Mouse (Mus musculus): ENCODE measurements around the gene Sp7. TPM values are rescaled to one million over a fixed set of nuclear protein-coding genes. Genes with fewer than 3 reads are reported as not detected.
A peak's percentile ranks its signal among the peaks of the same experiment; 100 is the strongest.

The Sp7 gene
- polyA plus RNA-seq (2014; fragmentation: Nextera tagmentation; extraction: Ambion mirVana), result 0.20 and 0.52 TPM in 2 replicates

DNA sequence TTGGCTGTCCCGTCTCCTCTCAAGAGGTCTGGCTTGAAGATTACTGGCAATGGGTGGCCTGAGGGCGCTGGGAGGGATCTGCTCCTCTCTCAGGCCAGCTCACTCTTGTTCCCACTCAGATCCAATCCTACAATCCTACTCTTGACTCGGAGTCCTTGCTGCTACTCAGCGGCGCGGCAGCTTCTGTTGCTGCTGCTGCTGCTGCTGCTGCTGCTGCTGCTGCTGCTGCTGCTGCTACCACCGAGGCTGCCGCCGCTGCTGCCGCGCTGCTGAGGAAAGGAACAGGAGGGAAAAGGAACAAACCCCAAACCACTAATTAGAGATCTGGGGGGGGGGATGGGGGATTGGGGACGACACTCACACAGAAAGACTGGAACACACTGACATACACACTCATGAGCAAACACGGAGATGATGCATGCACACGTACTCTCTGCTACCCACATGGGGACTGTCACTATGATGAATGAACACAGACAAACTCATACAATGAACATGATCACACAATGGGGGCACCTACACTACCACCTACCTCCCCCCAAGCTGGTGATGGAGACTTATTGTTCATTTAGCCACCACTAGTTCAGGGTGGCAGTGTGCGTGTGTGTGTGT is at the start of gene Sp7:
TSS of gene Sp7 (minus strand) at position 450 of the 612 bp plus-strand sequence.
- H3K4me2 ChIP-seq, result peak within 1 kb of the TSS; percentile 67
- peaks cover 21% of the 10 kb centered on the region for H3K27me3 ChIP-seq (ENCODE audit: control insufficient read depth, insufficient read depth, low read length)
- ATAC-seq (replicated peaks; ENCODE audit: insufficient number of reproducible peaks, low FRiP score, low TSS enrichment), result no peak
- no peaks in the 10 kb centered on the region for H3K9me3 ChIP-seq (replicated peaks; ENCODE audit: control insufficient read depth, low read length)
- H3K4me3 ChIP-seq (ENCODE audit: low read depth, low read length), result peak within 1 kb of the TSS; percentile 27; the same call in 1 of the 2 replicates
- H3K4me1 ChIP-seq (ENCODE audit: control insufficient read depth, insufficient read depth, low read length), result peaks cover 17% of the 10 kb centered on the region
- H3K9ac ChIP-seq (ENCODE audit: low read depth, low read length), result peak within 1 kb of the TSS; percentile 31; the same call in 1 of the 2 replicates
- WGBS (ENCODE audit: insufficient replicate concordance), result 8% methylated on average over 15 of the region's 15 CpGs
- H3K36me3 ChIP-seq (ENCODE audit: control insufficient read depth, insufficient read depth, low read length), result no peaks in the 10 kb centered on the region
- no peak within 1 kb of the TSS for H3K27ac ChIP-seq (ENCODE audit: low read depth, low read length)

DNA sequence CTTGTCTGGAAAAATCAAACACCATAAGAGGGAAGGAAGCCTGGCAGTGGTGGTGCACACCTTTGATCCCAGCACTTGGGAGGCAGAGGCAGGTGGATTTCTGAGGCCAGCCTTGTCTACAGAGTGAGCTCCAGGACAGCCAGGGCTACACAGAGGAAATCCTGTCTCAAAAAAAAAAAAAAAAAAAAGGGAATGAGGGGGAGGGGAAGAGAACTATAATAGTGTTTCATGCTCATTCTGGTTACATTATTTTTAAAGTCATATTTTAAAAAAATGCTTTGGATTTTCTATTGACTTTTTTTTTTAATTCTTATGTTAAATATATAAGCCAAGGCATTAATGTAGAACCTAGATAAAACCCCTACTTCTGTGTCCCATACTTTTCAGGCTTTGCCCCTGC is 46.7 kb upstream of the Sp7 start:
- Histone ChIP-seq H3K4me1 (ENCODE audit: control insufficient read depth, insufficient read depth, low read length) (peaks cover 8% of the 10 kb centered on the region; the same call in 1 of the 2 replicates), H3K4me3 (ENCODE audit: low read depth, low read length) (no peak overlapping the region), H3K36me3 (ENCODE audit: control insufficient read depth, insufficient read depth, low read length) (peaks cover 28% of the 10 kb centered on the region), H3K9me3 (replicated peaks; ENCODE audit: control insufficient read depth, low read length) (no peaks in the 10 kb centered on the region), H3K27me3 (ENCODE audit: control insufficient read depth, insufficient read depth, low read length) (no peaks in the 10 kb centered on the region), H3K27ac (ENCODE audit: low read depth, low read length) (no peak overlapping the region), H3K9ac (ENCODE audit: low read depth, low read length) (no peak overlapping the region), H3K4me2 (no peak overlapping the region)
- ATAC-seq (replicated peaks; ENCODE audit: insufficient number of reproducible peaks, low FRiP score, low TSS enrichment), result no peak

- H3K27me3 ChIP-seq (ENCODE audit: control insufficient read depth, insufficient read depth, low read length), result no peaks in the 10 kb centered on the region
- H3K4me1 ChIP-seq (ENCODE audit: control insufficient read depth, insufficient read depth, low read length), result peaks cover 11% of the 10 kb centered on the region; the same call in 1 of the 2 replicates
- no peaks in the 10 kb centered on the region for H3K9me3 ChIP-seq (replicated peaks; ENCODE audit: control insufficient read depth, low read length)
- H3K4me2 ChIP-seq, result peak overlapping the region; percentile 29
- H3K4me3 ChIP-seq (ENCODE audit: low read depth, low read length), result no peak overlapping the region
- WGBS (ENCODE audit: insufficient replicate concordance), result 96% methylated on average over 1 of the region's 1 CpGs
- no peak for ATAC-seq (replicated peaks; ENCODE audit: insufficient number of reproducible peaks, low FRiP score, low TSS enrichment)
- no peak overlapping the region for H3K27ac ChIP-seq (ENCODE audit: low read depth, low read length)
- H3K36me3 ChIP-seq (ENCODE audit: control insufficient read depth, insufficient read depth, low read length), result peaks cover 37% of the 10 kb centered on the region
- no peak overlapping the region for H3K9ac ChIP-seq (ENCODE audit: low read depth, low read length)
These were observed 44.1 kb upstream of the Sp7 start for GRCm38 (mm10) chr15:102411077-102411476.

DNA sequence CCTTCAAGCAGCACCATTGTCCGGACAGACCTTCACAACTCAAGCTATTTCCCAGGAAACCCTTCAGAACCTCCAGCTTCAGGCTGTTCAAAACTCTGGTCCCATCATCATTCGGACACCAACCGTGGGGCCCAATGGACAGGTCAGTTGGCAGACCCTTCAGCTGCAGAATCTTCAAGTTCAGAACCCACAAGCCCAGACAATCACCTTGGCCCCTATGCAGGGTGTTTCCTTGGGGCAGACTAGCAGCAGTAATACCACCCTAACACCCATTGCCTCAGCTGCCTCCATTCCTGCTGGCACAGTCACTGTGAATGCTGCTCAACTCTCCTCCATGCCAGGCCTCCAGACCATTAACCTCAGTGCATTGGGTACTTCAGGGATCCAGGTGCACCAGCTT is 42.3 kb upstream of the Sp7 start:
- H3K4me3 ChIP-seq (ENCODE audit: low read depth, low read length), result no peak overlapping the region
- 95% methylated on average over 3 of the region's 3 CpGs for WGBS (ENCODE audit: insufficient replicate concordance)
- no peak for ATAC-seq (replicated peaks; ENCODE audit: insufficient number of reproducible peaks, low FRiP score, low TSS enrichment)

GRCm38 (mm10) chr15:102408558-102409130 is 41.7 kb upstream of the Sp7 start:
- peaks cover 11% of the 10 kb centered on the region; the same call in 1 of the 2 replicates for H3K4me1 ChIP-seq (ENCODE audit: control insufficient read depth, insufficient read depth, low read length)
- no peaks in the 10 kb centered on the region for H3K27me3 ChIP-seq (ENCODE audit: control insufficient read depth, insufficient read depth, low read length)
- H3K27ac ChIP-seq (ENCODE audit: low read depth, low read length), result no peak overlapping the region
- no peaks in the 10 kb centered on the region for H3K9me3 ChIP-seq (replicated peaks; ENCODE audit: control insufficient read depth, low read length)
- no peak for ATAC-seq (replicated peaks; ENCODE audit: insufficient number of reproducible peaks, low FRiP score, low TSS enrichment)
- H3K9ac ChIP-seq (ENCODE audit: low read depth, low read length), result peak overlapping the region; percentile 1; the same call in 1 of the 2 replicates
- H3K4me3 ChIP-seq (ENCODE audit: low read depth, low read length), result no peak overlapping the region
- no peak overlapping the region for H3K4me2 ChIP-seq
- H3K36me3 ChIP-seq (ENCODE audit: control insufficient read depth, insufficient read depth, low read length), result peaks cover 32% of the 10 kb centered on the region
- WGBS (ENCODE audit: insufficient replicate concordance), result 76% methylated on average over 2 of the region's 2 CpGs

More for the DNA sequence above, 42.3 kb upstream of the Sp7 start:
- no peak overlapping the region; the same call in 1 of the 2 replicates for H3K9ac ChIP-seq (ENCODE audit: low read depth, low read length)
- H3K4me1 ChIP-seq (ENCODE audit: control insufficient read depth, insufficient read depth, low read length), result peaks cover 11% of the 10 kb centered on the region; the same call in 1 of the 2 replicates
- H3K4me2 ChIP-seq, result peak overlapping the region; percentile 27; the same call in 1 of the 2 replicates
- H3K9me3 ChIP-seq (replicated peaks; ENCODE audit: control insufficient read depth, low read length), result no peaks in the 10 kb centered on the region
- H3K27ac ChIP-seq (ENCODE audit: low read depth, low read length), result no peak overlapping the region
- peaks cover 36% of the 10 kb centered on the region for H3K36me3 ChIP-seq (ENCODE audit: control insufficient read depth, insufficient read depth, low read length)
- H3K27me3 ChIP-seq (ENCODE audit: control insufficient read depth, insufficient read depth, low read length), result no peaks in the 10 kb centered on the region

- peaks cover 32% of the 10 kb centered on the region for H3K36me3 ChIP-seq (ENCODE audit: control insufficient read depth, insufficient read depth, low read length)
- H3K27me3 ChIP-seq (ENCODE audit: control insufficient read depth, insufficient read depth, low read length), result no peaks in the 10 kb centered on the region
- no peak overlapping the region for H3K9ac ChIP-seq (ENCODE audit: low read depth, low read length)
- no peak overlapping the region for H3K4me2 ChIP-seq
- peaks cover 11% of the 10 kb centered on the region; the same call in 1 of the 2 replicates for H3K4me1 ChIP-seq (ENCODE audit: control insufficient read depth, insufficient read depth, low read length)
- no peaks in the 10 kb centered on the region for H3K9me3 ChIP-seq (replicated peaks; ENCODE audit: control insufficient read depth, low read length)
- 92% methylated on average over 10 of the region's 10 CpGs for WGBS (ENCODE audit: insufficient replicate concordance)
- no peak overlapping the region for H3K4me3 ChIP-seq (ENCODE audit: low read depth, low read length)
- ATAC-seq (replicated peaks; ENCODE audit: insufficient number of reproducible peaks, low FRiP score, low TSS enrichment), result no peak
- H3K27ac ChIP-seq (ENCODE audit: low read depth, low read length), result no peak overlapping the region
These were observed 40.9 kb upstream of the Sp7 start for GRCm38 (mm10) chr15:102407681-102408557.

DNA sequence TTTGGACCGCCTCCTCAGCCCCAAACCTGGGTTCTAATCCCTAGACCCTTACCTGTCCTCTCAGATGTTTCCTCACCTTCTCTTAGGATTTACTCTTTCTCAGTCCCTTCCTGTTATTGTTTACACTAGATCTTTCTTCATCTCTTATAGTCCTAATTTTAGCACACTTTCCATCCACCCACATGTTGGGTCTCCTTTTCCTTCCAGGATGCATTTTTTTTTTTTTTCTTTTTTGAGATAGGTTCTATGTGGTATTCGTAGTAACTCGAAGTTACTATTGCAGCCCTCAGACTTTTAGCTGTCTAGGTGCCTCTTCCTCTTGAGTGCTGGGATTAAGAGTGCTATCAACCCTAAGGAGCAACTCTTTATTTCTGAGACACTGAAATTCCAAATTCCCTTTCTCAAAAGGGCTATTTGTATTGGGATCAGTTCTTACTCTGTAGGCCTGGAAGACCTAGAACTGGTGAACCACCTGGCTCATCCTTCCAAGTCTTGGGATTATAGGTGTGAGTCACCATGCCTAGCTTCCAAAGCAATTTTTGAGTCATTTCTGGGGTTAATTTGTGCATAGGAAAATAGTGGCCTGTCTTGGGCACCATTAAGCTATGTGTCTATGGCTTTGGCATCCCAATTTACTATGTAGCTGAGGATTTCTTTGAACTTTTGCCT is 40.1 kb upstream of the Sp7 start:
- ATAC-seq (replicated peaks; ENCODE audit: insufficient number of reproducible peaks, low FRiP score, low TSS enrichment), result no peak
- Histone ChIP-seq H3K4me3 (ENCODE audit: low read depth, low read length) (peak overlapping the region; percentile 77), H3K4me1 (ENCODE audit: control insufficient read depth, insufficient read depth, low read length) (peaks cover 11% of the 10 kb centered on the region; the same call in 1 of the 2 replicates), H3K36me3 (ENCODE audit: control insufficient read depth, insufficient read depth, low read length) (peaks cover 32% of the 10 kb centered on the region), H3K27ac (ENCODE audit: low read depth, low read length) (peak overlapping the region; percentile 99), H3K9ac (ENCODE audit: low read depth, low read length) (peak overlapping the region; percentile 93), H3K4me2 (peak overlapping the region; percentile 58), H3K27me3 (ENCODE audit: control insufficient read depth, insufficient read depth, low read length) (no peaks in the 10 kb centered on the region), H3K9me3 (replicated peaks; ENCODE audit: control insufficient read depth, low read length) (no peaks in the 10 kb centered on the region)
- 22% methylated on average over 3 of the region's 3 CpGs for WGBS (ENCODE audit: insufficient replicate concordance)
